ENCODE assay signal across 17 mouse cellular contexts in the genomic region with DNA sequence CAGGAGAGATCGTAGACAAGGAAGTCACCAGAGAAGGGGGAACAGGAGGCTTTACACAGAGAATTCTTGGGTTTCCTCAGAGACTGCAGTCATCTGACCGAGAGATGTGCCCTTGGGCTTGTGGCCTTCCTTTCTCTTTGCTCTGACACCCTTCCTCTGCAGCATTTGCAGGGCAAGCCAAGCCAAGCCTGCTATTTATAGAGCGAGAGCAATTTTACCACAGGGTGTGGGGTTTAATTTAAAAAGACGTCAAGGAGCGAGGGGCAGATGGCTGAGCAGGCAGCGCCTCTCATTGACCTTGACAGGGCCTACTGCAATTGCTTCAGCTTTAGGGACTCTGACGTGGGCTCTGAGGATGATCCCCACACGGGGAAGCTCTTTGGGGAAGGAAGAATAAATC. TPM values are rescaled to one million over a fixed set of nuclear protein-coding genes. Genes with fewer than 3 reads are reported as not detected.
DNase-seq lines count a peak whose midpoint lies in the region; ATAC-seq and TF ChIP-seq lines count a peak whose summit lies in the region.
"Had no signal": no experiment of that assay in that cellular context is flagged by ENCODE, and none has a peak within 500 bp of the region (broad histone marks: within the 10 kb centered on the region; RNA-seq: fewer than 3 reads in every experiment).

No protein-coding gene starts in this region.

- ATAC-seq in heart, postnatal 0 days (ENCODE audit: insufficient read depth, low read depth) = peak; percentile 78
- ATAC-seq in hindbrain, embryonic 14.5 days (ENCODE audit: low FRiP score) = no peak
- no peak for ATAC-seq in stomach, postnatal 0 days (ENCODE audit: low FRiP score, low TSS enrichment)
- ATAC-seq: hindbrain, postnatal 0 days had no signal

- H3K36me3 ChIP-seq in heart, postnatal 0 days (replicated peaks; ENCODE audit: control insufficient read depth, insufficient read depth, low read length) = no peaks in the 10 kb centered on the region
- no peaks in the 10 kb centered on the region for H3K36me3 ChIP-seq in hindbrain, embryonic 14.5 days (replicated peaks; ENCODE audit: control insufficient read depth, insufficient read depth)
- H3K36me3 ChIP-seq in stomach, postnatal 0 days (ENCODE audit: control insufficient read depth, insufficient read depth, low read length) = no peaks in the 10 kb centered on the region
- H3K36me3 ChIP-seq: limb, embryonic 12.5 days; neural tube, embryonic 12.5 days had no signal

- TF ChIP-seq CTCF in heart, postnatal 0 days (IDR thresholded peaks at IDR 0.05; ENCODE audit: low read depth) = no peak
- TF ChIP-seq CTCF in stomach, postnatal 0 days (IDR thresholded peaks at IDR 0.05; ENCODE audit: low read depth) = no peak

- no peaks in the 10 kb centered on the region for H3K9me3 ChIP-seq in heart, postnatal 0 days (replicated peaks; ENCODE audit: control insufficient read depth, low read length)
- no peaks in the 10 kb centered on the region for H3K9me3 ChIP-seq in hindbrain, embryonic 14.5 days (ENCODE audit: control insufficient read depth, low read length)
- H3K9me3 ChIP-seq in stomach, postnatal 0 days (ENCODE audit: control insufficient read depth, low read length) = no peaks in the 10 kb centered on the region
- H3K9me3 ChIP-seq: limb, embryonic 12.5 days; neural tube, embryonic 12.5 days had no signal

- WGBS in heart, postnatal 0 days = 27% methylated on average over 8 of the region's 8 CpGs
- WGBS in hindbrain, embryonic 14.5 days = 79% methylated on average over 8 of the region's 8 CpGs
- 79% methylated on average over 8 of the region's 8 CpGs for WGBS in stomach, postnatal 0 days

- no peak overlapping the region for H3K4me2 ChIP-seq in heart, postnatal 0 days (ENCODE audit: low read depth, low read length)
- no peak overlapping the region for H3K4me2 ChIP-seq in hindbrain, embryonic 14.5 days (replicated peaks)
- no peak overlapping the region for H3K4me2 ChIP-seq in stomach, postnatal 0 days (replicated peaks; ENCODE audit: low read depth)
- H3K4me2 ChIP-seq: limb, embryonic 12.5 days; neural tube, embryonic 12.5 days had no signal

- H3K4me3 ChIP-seq in heart, postnatal 0 days (ENCODE audit: low read depth, low read length) = no peak overlapping the region
- H3K4me3 ChIP-seq in hindbrain, embryonic 14.5 days (replicated peaks; ENCODE audit: low read length) = no peak overlapping the region
- no peak overlapping the region for H3K4me3 ChIP-seq in stomach, postnatal 0 days (ENCODE audit: low read depth, low read length)
- H3K4me3 ChIP-seq: limb, embryonic 12.5 days; neural tube, embryonic 12.5 days had no signal

- no peak overlapping the region for H3K9ac ChIP-seq in heart, postnatal 0 days (replicated peaks; ENCODE audit: low read depth, low read length)
- H3K9ac ChIP-seq in hindbrain, embryonic 14.5 days = no peak overlapping the region
- H3K9ac ChIP-seq in stomach, postnatal 0 days (ENCODE audit: low read length) = no peak overlapping the region
- H3K9ac ChIP-seq: limb, embryonic 12.5 days; neural tube, embryonic 12.5 days had no signal

- peaks cover 24% of the 10 kb centered on the region for H3K4me1 ChIP-seq in heart, postnatal 0 days (ENCODE audit: control insufficient read depth, insufficient read depth)
- H3K4me1 ChIP-seq in hindbrain, embryonic 14.5 days (replicated peaks; ENCODE audit: control insufficient read depth, insufficient read depth, low read length) = no peaks in the 10 kb centered on the region; the same call in 1 of the 2 replicates
- no peaks in the 10 kb centered on the region for H3K4me1 ChIP-seq in stomach, postnatal 0 days (replicated peaks; ENCODE audit: control insufficient read depth, insufficient read depth)

- peak; percentile 24 for DNase-seq in adrenal gland, postnatal 10 days
- no peak for DNase-seq in adrenal gland, postnatal 4 days (ENCODE audit: low spot score in 2 of 2)
- peak; percentile 69 for DNase-seq in cerebellum, adult 11-12 months
- DNase-seq in heart, adult 18-20 months = peak; percentile 54 to 80
- DNase-seq in heart, postnatal 0 days (ENCODE audit: low spot score) = peak; percentile 80
- DNase-seq in layer of hippocampus, adult 11-12 months (ENCODE audit: low spot score) = no peak
- no peak for DNase-seq in hindbrain, embryonic 14.5 days (ENCODE audit: low spot score)
- no peak for DNase-seq in stomach, postnatal 0 days (ENCODE audit: low spot score)
- DNase-seq: embryo, embryonic 11 days; kidney, adult 9 months; lung, postnatal 4 days; midbrain, embryonic 14.5 days; right cerebral cortex, adult 18-20 months; thymus, postnatal 36 days had no signal

- no peaks in the 10 kb centered on the region for H3K27me3 ChIP-seq in heart, postnatal 0 days (ENCODE audit: control insufficient read depth, insufficient read depth, low read length)
- no peaks in the 10 kb centered on the region for H3K27me3 ChIP-seq in hindbrain, embryonic 14.5 days (ENCODE audit: control insufficient read depth, insufficient read depth, low read length)
- H3K27me3 ChIP-seq in stomach, postnatal 0 days (ENCODE audit: control insufficient read depth, insufficient read depth, low read length) = no peaks in the 10 kb centered on the region
- H3K27me3 ChIP-seq: limb, embryonic 12.5 days; neural tube, embryonic 12.5 days had no signal

- H3K27ac ChIP-seq in heart, postnatal 0 days (ENCODE audit: low read depth) = peak overlapping the region; percentile 96
- H3K27ac ChIP-seq in hindbrain, embryonic 14.5 days = no peak overlapping the region
- no peak overlapping the region for H3K27ac ChIP-seq in stomach, postnatal 0 days (replicated peaks)
- H3K27ac ChIP-seq: hindbrain, postnatal 0 days; limb, embryonic 12.5 days; neural tube, embryonic 12.5 days had no signal

- no peak for TF ChIP-seq EP300 in heart, postnatal 0 days (IDR thresholded peaks at IDR 0.05; ENCODE audit: low read depth)
- TF ChIP-seq EP300 in stomach, postnatal 0 days (optimal IDR thresholded peaks at IDR 0.05) = no peak

RNA-seq across cellular contexts. Expression of a gene that starts 55.3 kb away (rescaled TPM):
- total RNA-seq in adrenal gland, postnatal 10 days (2021) = 10 to 100 TPM; 38.4 to 43.7 TPM
- total RNA-seq in adrenal gland, postnatal 4 days (2021) = 10 to 100 TPM; 35.2 to 36.4 TPM
- total RNA-seq in heart, adult 18-20 months (2021) = 10 to 100 TPM; 52.3 to 52.6 TPM
- total RNA-seq in heart, postnatal 0 days (2014; rRNA removed; ENCODE audit: low replicate concordance) = 27.9 and 123 TPM in 2 replicates
- 40.3 and 45.3 TPM in 2 replicates for polyA plus RNA-seq in heart, postnatal 0 days (2015; fragmentation: Nextera tagmentation; extraction: Ambion mirVana)
- 20.2 and 21.6 TPM in 2 replicates for polyA plus RNA-seq in hindbrain, embryonic 14.5 days (2014; fragmentation: Nextera tagmentation; extraction: Ambion mirVana)
- 14.3 and 14.5 TPM in 2 replicates for polyA plus RNA-seq in stomach, postnatal 0 days (2015; fragmentation: Nextera tagmentation; extraction: Ambion mirVana)

Comparison
In these comparisons a context has a peak if more than half of its experiments do, and no peak if none do; other contexts are left out.
1. DNase-seq: peak in adrenal gland, postnatal 10 days (single experiment), cerebellum, adult 11-12 months (single experiment), heart, adult 18-20 months (2 of 2) and heart, postnatal 0 days (single experiment); none in adrenal gland, postnatal 4 days (0 of 2), layer of hippocampus, adult 11-12 months (single experiment), hindbrain, embryonic 14.5 days (single experiment) and stomach, postnatal 0 days (single experiment).